Mouse (Mus musculus): ENCODE data around the gene Cmbl. TPM values are rescaled to one million over a fixed set of nuclear protein-coding genes. Genes with fewer than 3 reads are reported as not detected.
A peak's percentile ranks its signal among the peaks of the same experiment; 100 is the strongest.

The Cmbl gene
- polyA plus RNA-seq, 1 experiment from 2014 or later: 5.2 TPM

DNA sequence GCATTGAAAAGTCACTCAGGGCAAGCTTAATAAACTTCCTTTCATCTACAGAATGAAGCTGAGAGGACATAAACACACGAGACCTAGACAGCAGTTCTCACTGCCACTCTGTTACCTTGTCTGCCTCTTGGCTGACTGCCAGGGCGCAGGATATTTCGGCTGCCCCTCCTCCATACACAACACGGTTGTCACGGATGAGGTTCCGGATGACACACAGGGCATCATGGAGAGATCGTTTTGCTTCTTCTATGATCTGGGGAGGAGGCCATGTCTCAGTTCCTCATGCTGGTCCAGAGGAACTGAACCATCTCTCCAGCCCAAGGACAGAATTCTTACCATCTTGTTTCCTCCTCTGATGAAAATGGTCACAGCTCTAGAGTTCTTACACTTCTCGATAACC is 27.3 kb downstream of the Cmbl start:
- 61% methylated on average over 8 of the region's 8 CpGs for WGBS
- no peaks in the 10 kb centered on the region for H3K4me1 ChIP-seq (ENCODE audit: insufficient read depth)
- no peak for TF ChIP-seq CTCF (IDR thresholded peaks at IDR 0.05; ENCODE audit: low read depth)
- H3K36me3 ChIP-seq (ENCODE audit: insufficient read depth): peaks cover 90% of the 10 kb centered on the region
- no peak for ATAC-seq (ENCODE audit: insufficient read depth)
- no peaks in the 10 kb centered on the region for H3K9me3 ChIP-seq (ENCODE audit: low read depth, low read length)
- H3K27me3 ChIP-seq (ENCODE audit: insufficient read depth, low read length): no peaks in the 10 kb centered on the region
- no peak for DNase-seq
- no peak overlapping the region for H3K27ac ChIP-seq (ENCODE audit: low read depth)
- no peak overlapping the region for H3K4me3 ChIP-seq (ENCODE audit: low read depth, low read length)
- H3K9ac ChIP-seq: no peak overlapping the region
- H3K4me2 ChIP-seq: no peak overlapping the region

DNA sequence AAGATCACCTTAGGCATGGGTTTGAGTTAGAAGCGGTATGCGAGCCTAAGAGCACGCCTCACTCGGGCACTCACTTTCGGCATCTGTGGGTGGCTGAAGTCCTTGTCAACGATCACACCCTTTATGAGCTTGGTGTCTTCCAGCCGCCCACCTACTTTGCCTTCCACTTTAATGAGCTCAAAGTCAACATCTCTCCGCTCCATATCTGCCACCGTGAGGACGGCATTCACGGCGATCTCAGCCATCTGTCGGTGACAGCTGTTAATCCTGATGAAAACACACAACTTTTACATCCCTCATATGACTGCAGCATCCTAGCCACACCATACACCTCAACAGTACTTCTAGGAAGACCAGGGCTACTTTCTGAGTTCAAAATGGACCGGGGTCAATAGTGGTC is 29.1 kb downstream of the Cmbl start:
- Histone ChIP-seq H3K4me3 (ENCODE audit: low read depth, low read length) (no peak overlapping the region), H3K36me3 (ENCODE audit: insufficient read depth) (peaks cover 87% of the 10 kb centered on the region), H3K9me3 (ENCODE audit: low read depth, low read length) (no peaks in the 10 kb centered on the region), H3K4me1 (ENCODE audit: insufficient read depth) (0 out of 2 replicates have a peak, but pooled peaks cover 3% of the 10 kb centered on the region), H3K4me2 (no peak overlapping the region), H3K27ac (ENCODE audit: low read depth) (no peak overlapping the region), H3K27me3 (ENCODE audit: insufficient read depth, low read length) (no peaks in the 10 kb centered on the region), H3K9ac (no peak overlapping the region)
- ATAC-seq (ENCODE audit: insufficient read depth) (no peak), DNase-seq (no peak)
- no peak for TF ChIP-seq CTCF (IDR thresholded peaks at IDR 0.05; ENCODE audit: low read depth)
- 90% methylated on average over 14 of the region's 14 CpGs for WGBS

DNA sequence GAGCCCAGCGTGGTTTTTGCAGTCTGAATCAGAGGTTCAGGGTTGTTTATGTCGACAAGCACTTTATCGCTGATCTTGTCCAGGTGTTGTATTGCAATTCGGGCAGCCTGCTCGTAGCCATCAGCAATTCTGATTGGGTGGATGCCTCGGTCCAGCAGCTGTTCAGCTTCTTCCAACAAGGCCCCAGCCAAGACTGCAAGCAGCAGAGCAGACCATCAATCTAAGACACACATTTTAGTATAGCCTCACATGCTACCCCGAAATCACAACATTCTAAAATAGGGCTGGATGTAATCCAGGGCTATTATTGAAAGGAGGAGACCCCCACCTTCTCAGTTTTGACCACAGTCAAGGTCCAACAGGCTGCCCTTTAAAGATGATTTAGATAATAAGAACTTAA is 30.5 kb downstream of the Cmbl start:
- peak; percentile 37 for DNase-seq
- H3K27ac ChIP-seq (ENCODE audit: low read depth): no peak overlapping the region
- 57% methylated on average over 7 of the region's 7 CpGs for WGBS
- no peak for TF ChIP-seq CTCF (IDR thresholded peaks at IDR 0.05; ENCODE audit: low read depth)
- H3K27me3 ChIP-seq (ENCODE audit: insufficient read depth, low read length): no peaks in the 10 kb centered on the region
- H3K4me2 ChIP-seq: no peak overlapping the region
- H3K4me3 ChIP-seq (ENCODE audit: low read depth, low read length): no peak overlapping the region
- H3K9ac ChIP-seq: no peak overlapping the region
- H3K4me1 ChIP-seq (ENCODE audit: insufficient read depth): 0 out of 2 replicates have a peak, but pooled peaks cover 8% of the 10 kb centered on the region
- no peak for ATAC-seq (ENCODE audit: insufficient read depth)
- peaks cover 73% of the 10 kb centered on the region for H3K36me3 ChIP-seq (ENCODE audit: insufficient read depth)
- no peaks in the 10 kb centered on the region for H3K9me3 ChIP-seq (ENCODE audit: low read depth, low read length)

DNA sequence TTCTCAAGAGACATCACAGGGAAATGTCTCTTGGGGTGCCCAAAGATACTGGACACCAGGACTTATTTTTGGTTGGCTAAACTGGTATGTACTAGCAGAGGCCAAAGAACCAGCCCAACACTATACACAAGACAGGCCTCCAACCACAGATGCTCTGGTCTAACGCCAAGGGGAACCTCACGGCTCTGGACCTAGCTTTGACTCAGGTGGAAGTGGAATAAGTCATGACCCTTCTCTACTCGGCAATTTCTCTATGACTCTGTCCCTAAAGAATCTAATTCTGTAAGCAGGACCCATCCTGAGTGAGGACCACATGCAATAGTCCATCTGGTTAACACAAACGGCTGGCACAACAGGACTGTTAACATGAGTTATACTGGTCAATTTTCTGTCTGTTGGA is 34.6 kb downstream of the Cmbl start:
- H3K9me3 ChIP-seq (ENCODE audit: low read depth, low read length): no peaks in the 10 kb centered on the region
- H3K9ac ChIP-seq: no peak overlapping the region
- peaks cover 31% of the 10 kb centered on the region for H3K36me3 ChIP-seq (ENCODE audit: insufficient read depth)
- DNase-seq (no peak), ATAC-seq (ENCODE audit: insufficient read depth) (no peak)
- TF ChIP-seq CTCF (IDR thresholded peaks at IDR 0.05; ENCODE audit: low read depth): no peak
- H3K27me3 ChIP-seq (ENCODE audit: insufficient read depth, low read length): no peaks in the 10 kb centered on the region
- 0 out of 2 replicates have a peak, but pooled peaks cover 8% of the 10 kb centered on the region for H3K4me1 ChIP-seq (ENCODE audit: insufficient read depth)
- H3K4me2 ChIP-seq: peak overlapping the region; percentile 96
- H3K4me3 ChIP-seq (ENCODE audit: low read depth, low read length): peak overlapping the region; percentile 97
- no peak overlapping the region for H3K27ac ChIP-seq (ENCODE audit: low read depth)
- 60% methylated on average over 4 of the region's 4 CpGs for WGBS

DNA sequence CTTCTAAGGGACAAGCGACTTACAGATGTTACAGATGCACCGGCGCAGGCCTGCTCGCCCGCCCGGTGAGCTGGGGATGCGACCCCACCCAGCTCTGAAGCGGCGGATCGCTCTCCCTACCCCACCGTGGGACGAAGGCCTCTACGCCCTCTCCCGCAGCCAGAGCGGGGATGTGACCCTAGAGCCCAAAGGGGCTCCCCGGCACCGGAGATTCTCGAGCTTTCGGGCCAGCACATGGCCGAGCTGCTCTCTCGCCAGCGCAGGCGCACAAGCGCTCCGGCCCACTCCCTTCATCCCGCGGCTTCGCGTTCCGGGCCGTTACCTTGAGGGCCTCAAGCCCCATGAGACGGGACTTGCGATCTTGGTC is 36.1 kb downstream of the Cmbl start:
- peaks cover 17% of the 10 kb centered on the region for H3K36me3 ChIP-seq (ENCODE audit: insufficient read depth)
- ATAC-seq (ENCODE audit: insufficient read depth) (peak; percentile 69), DNase-seq (no peak)
- WGBS: 0% methylated on average over 33 of the region's 33 CpGs
- TF ChIP-seq CTCF (IDR thresholded peaks at IDR 0.05; ENCODE audit: low read depth): no peak
- H3K9me3 ChIP-seq (ENCODE audit: low read depth, low read length): no peaks in the 10 kb centered on the region
- peak overlapping the region; percentile 96 for H3K4me2 ChIP-seq
- H3K27me3 ChIP-seq (ENCODE audit: insufficient read depth, low read length): no peaks in the 10 kb centered on the region
- peak overlapping the region; percentile 84 for H3K27ac ChIP-seq (ENCODE audit: low read depth)
- 0 out of 2 replicates have a peak, but pooled peaks cover 8% of the 10 kb centered on the region for H3K4me1 ChIP-seq (ENCODE audit: insufficient read depth)
- H3K9ac ChIP-seq: peak overlapping the region; percentile 97
- H3K4me3 ChIP-seq (ENCODE audit: low read depth, low read length): peak overlapping the region; percentile 97

DNA sequence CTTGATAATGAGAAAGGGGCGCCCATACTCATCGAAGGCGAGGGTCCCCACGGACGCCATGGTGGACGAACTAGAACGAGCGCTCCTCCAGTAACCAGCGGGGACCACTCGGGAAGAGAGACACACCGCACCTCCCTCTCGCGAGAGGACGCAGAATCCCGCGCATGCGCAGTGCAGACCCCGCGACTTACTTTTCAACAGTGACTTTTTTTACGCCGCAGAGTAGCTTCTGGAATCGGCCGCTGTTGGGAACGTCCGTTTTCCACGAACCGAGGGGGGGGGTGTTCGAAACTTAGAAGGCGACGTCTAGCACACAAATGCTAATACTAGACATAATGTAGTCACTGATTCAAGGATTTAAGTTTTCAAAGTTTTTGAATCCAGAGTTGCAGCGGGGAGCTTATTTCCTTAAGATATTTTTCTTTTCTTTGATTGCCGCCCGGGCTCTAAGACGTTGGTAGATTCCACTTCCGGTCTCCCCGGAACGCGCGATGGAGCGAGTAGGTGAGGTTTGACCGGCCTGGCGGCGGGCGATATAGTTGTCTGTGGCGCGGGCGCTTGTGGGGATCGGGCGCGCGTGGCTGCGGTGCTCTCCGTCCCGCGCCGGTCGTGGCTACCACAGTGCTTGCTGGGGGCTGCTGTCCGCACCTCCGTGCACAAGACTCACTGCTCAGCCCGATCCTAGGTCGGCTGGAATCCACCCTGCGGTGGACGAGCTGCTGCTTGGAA is 36.6 kb downstream of the Cmbl start, which contains the start of the genes Cct5 and Fam173b:
Gene Cct5, minus strand, starts transcription at position 159 of the 729 bp plus-strand sequence.
Gene Fam173b, plus strand, starts transcription at position 207 of the 729 bp plus-strand sequence.
- Histone ChIP-seq H3K27me3 (ENCODE audit: insufficient read depth, low read length) (no peaks in the 10 kb centered on the region), H3K4me2 (peak within 1 kb of the TSS; percentile 96), H3K4me3 (ENCODE audit: low read depth, low read length) (peak within 1 kb of the TSS; percentile 97), H3K9me3 (ENCODE audit: low read depth, low read length) (no peaks in the 10 kb centered on the region), H3K4me1 (ENCODE audit: insufficient read depth) (0 out of 2 replicates have a peak, but pooled peaks cover 8% of the 10 kb centered on the region), H3K36me3 (ENCODE audit: insufficient read depth) (peaks cover 11% of the 10 kb centered on the region), H3K9ac (peak within 1 kb of the TSS; percentile 97), H3K27ac (ENCODE audit: low read depth) (peak within 1 kb of the TSS; percentile 93)
- DNase-seq: peak; percentile 100
- no peak for TF ChIP-seq CTCF (IDR thresholded peaks at IDR 0.05; ENCODE audit: low read depth)
- under 1% methylated on average over 63 of the region's 63 CpGs for WGBS
- ATAC-seq (ENCODE audit: insufficient read depth): peak; percentile 91

DNA sequence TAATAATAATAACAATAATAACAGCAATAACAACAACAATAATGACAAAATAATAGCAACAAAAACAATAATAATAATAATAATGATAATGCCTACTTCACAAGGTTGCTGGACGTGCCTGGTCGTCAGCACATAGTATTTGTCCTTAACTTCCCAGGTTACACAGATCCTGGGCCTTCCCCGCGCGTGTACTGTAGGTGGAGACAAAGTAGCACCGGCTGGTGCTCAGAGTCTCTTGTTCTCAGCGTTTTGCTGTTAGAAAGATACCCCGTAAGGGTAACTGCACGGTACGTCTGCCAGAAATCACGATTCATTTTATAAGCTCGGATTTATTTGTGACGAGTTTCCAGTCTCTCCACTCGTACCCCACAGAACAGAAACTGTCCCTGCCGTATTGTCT is 37.2 kb downstream of the Cmbl start:
- WGBS: 2% methylated on average over 15 of the region's 15 CpGs
- TF ChIP-seq CTCF (IDR thresholded peaks at IDR 0.05; ENCODE audit: low read depth): peak; percentile 63
- Histone ChIP-seq H3K4me3 (ENCODE audit: low read depth, low read length) (peak overlapping the region; percentile 97), H3K4me2 (peak overlapping the region; percentile 76), H3K27me3 (ENCODE audit: insufficient read depth, low read length) (no peaks in the 10 kb centered on the region), H3K9ac (peak overlapping the region; percentile 97), H3K4me1 (ENCODE audit: insufficient read depth) (0 out of 2 replicates have a peak, but pooled peaks cover 8% of the 10 kb centered on the region), H3K36me3 (ENCODE audit: insufficient read depth) (peaks cover 5% of the 10 kb centered on the region), H3K9me3 (ENCODE audit: low read depth, low read length) (no peaks in the 10 kb centered on the region), H3K27ac (ENCODE audit: low read depth) (peak overlapping the region; percentile 93)
- ATAC-seq (ENCODE audit: insufficient read depth) (peak; percentile 67), DNase-seq (peak; percentile 84)
